Mouse (Mus musculus) midbrain, embryonic 12.5 days (tissue): ENCODE results near the gene Lhpp. TPM values are rescaled to one million over a fixed set of nuclear protein-coding genes. Genes with fewer than 3 reads are reported as not detected.
"Not testable (repeated sequence)": the region's sequence is repeated elsewhere in the genome, so short reads cannot be mapped to it uniquely, and the experiment has no call there.

Experiments
- ATAC-seq: fragments of 200-750 bp; cut with Nextera tagmentation; 2 replicates; pipeline ENCODE4 v1.8.0; 2017; ENCODE audit warnings: low read depth, moderate TSS enrichment, moderate library complexity; ENCODE audit not compliant: low FRiP score
- H3K27ac ChIP-seq: fragments of 300-500 bp; sonication (generic); replicated peaks from 2 replicates; pipeline ENCODE4 v1.5.1; 2016; ENCODE audit warnings: mild to moderate bottlenecking
- H3K27me3 ChIP-seq: fragments of 300-500 bp; sonication (generic); 2 replicates; pipeline ENCODE4 v1.6.1; 2016; ENCODE audit warnings: mild to moderate bottlenecking
- H3K36me3 ChIP-seq: fragments of 300-500 bp; sonication (generic); 2 replicates; pipeline ENCODE4 v1.6.1; 2016
- H3K4me1 ChIP-seq: fragments of 300-500 bp; sonication (generic); 2 replicates; pipeline ENCODE4 v1.6.1; 2016
- H3K4me2 ChIP-seq: fragments of 300-500 bp; sonication (generic); replicated peaks from 2 replicates; pipeline ENCODE4 v1.6.1; 2016; ENCODE audit warnings: mild to moderate bottlenecking, moderate library complexity
- H3K4me3 ChIP-seq: fragments of 300-500 bp; sonication (generic); 2 replicates; pipeline ENCODE4 v1.5.1; 2016; ENCODE audit warnings: mild to moderate bottlenecking
- H3K9ac ChIP-seq: fragments of 300-500 bp; sonication (generic); replicated peaks from 2 replicates; pipeline ENCODE4 v1.6.1; 2016; ENCODE audit warnings: mild to moderate bottlenecking, moderate library complexity
- H3K9me3 ChIP-seq: fragments of 300-500 bp; sonication (generic); 2 replicates; pipeline ENCODE4 v1.6.1; 2016; ENCODE audit warnings: mild to moderate bottlenecking
- WGBS: fragments of 180-500 bp; shearing (Covaris S2); methylation state at CpG from one replicate; pipeline ENCODE4 v1.1.7; 2016; 5-methylcytosine and 5-hydroxymethylcytosine counted together
- polyA plus RNA-seq: library from polyadenylated mRNA; unstranded; fragments of >200 nt; fragmentation: Nextera tagmentation; extraction: Ambion mirVana; gene quantifications from 2 replicates; pipeline ENCODE4 v1.2.1, GENCODE M21; 2016

Lhpp gene
- polyA plus RNA-seq, 1 experiment from 2014 or later = 17.5 TPM

- H3K4me3 ChIP-seq = no peak overlapping the region
- 0 out of 2 replicates have a peak overlapping the region, but pooled peaks have one; percentile 15 for H3K27ac ChIP-seq
- H3K27me3 ChIP-seq = 0 out of 2 replicates have a peak, but pooled peaks cover 24% of the 10 kb centered on the region
- H3K4me2 ChIP-seq = no peak overlapping the region
- peaks cover 34% of the 10 kb centered on the region for H3K4me1 ChIP-seq
- no peak for ATAC-seq
- 0 out of 2 replicates have a peak overlapping the region, but pooled peaks have one; percentile 0 for H3K9ac ChIP-seq
- 8% methylated on average over 9 of the region's 9 CpGs for WGBS
- no peaks in the 10 kb centered on the region for H3K36me3 ChIP-seq
- H3K9me3 ChIP-seq = no peaks in the 10 kb centered on the region
Measured at GRCm38 (mm10) chr7:132658058-132658450, 47.6 kb downstream of the Lhpp start.

GRCm38 (mm10) chr7:132658688-132659087 is 48.2 kb downstream of the Lhpp start:
- 83% methylated on average over 5 of the region's 5 CpGs for WGBS
- Histone ChIP-seq H3K9me3 (no peaks in the 10 kb centered on the region), H3K4me3 (no peak overlapping the region), H3K4me1 (peaks cover 34% of the 10 kb centered on the region), H3K9ac (0 out of 2 replicates have a peak overlapping the region, but pooled peaks have one; percentile 0), H3K27me3 (0 out of 2 replicates have a peak, but pooled peaks cover 24% of the 10 kb centered on the region), H3K36me3 (no peaks in the 10 kb centered on the region), H3K27ac (no peak overlapping the region), H3K4me2 (no peak overlapping the region)
- ATAC-seq = no peak

- WGBS = 77% methylated on average over 7 of the region's 7 CpGs
- Histone ChIP-seq H3K4me2 (no peak overlapping the region), H3K36me3 (no peaks in the 10 kb centered on the region), H3K4me1 (peaks cover 39% of the 10 kb centered on the region), H3K27me3 (peaks cover 29% of the 10 kb centered on the region), H3K27ac (no peak overlapping the region), H3K4me3 (no peak overlapping the region), H3K9ac (no peak overlapping the region), H3K9me3 (no peaks in the 10 kb centered on the region)
- ATAC-seq = no peak
Measured at GRCm38 (mm10) chr7:132659633-132660032, 49.2 kb downstream of the Lhpp start.

- Histone ChIP-seq H3K4me1 (peaks cover 42% of the 10 kb centered on the region), H3K27me3 (peaks cover 28% of the 10 kb centered on the region)
- WGBS = 74% methylated on average over 6 of the region's 6 CpGs
- not testable (repeated sequence) for H3K4me2 ChIP-seq, ATAC-seq, H3K36me3 ChIP-seq, H3K9ac ChIP-seq, H3K27ac ChIP-seq, H3K4me3 ChIP-seq, H3K9me3 ChIP-seq
Measured at GRCm38 (mm10) chr7:132662831-132663230, 52.4 kb downstream of the Lhpp start.

GRCm38 (mm10) chr7:132664815-132665214 is 54.4 kb downstream of the Lhpp start:
- Histone ChIP-seq H3K27me3 (peaks cover 28% of the 10 kb centered on the region), H3K4me2 (no peak overlapping the region), H3K4me3 (no peak overlapping the region), H3K36me3 (no peaks in the 10 kb centered on the region), H3K27ac (no peak overlapping the region), H3K9ac (no peak overlapping the region), H3K4me1 (peaks cover 29% of the 10 kb centered on the region), H3K9me3 (no peaks in the 10 kb centered on the region)
- WGBS = 86% methylated on average over 6 of the region's 6 CpGs
- ATAC-seq = no peak

GRCm38 (mm10) chr7:132665664-132666382 is 55.4 kb downstream of the Lhpp start:
- peak; percentile 54 for ATAC-seq
- WGBS = 33% methylated on average over 7 of the region's 8 CpGs
- Histone ChIP-seq H3K4me2 (no peak overlapping the region), H3K4me3 (no peak overlapping the region), H3K4me1 (peaks cover 24% of the 10 kb centered on the region), H3K9me3 (no peaks in the 10 kb centered on the region), H3K9ac (no peak overlapping the region), H3K36me3 (no peaks in the 10 kb centered on the region), H3K27me3 (peaks cover 22% of the 10 kb centered on the region), H3K27ac (0 out of 2 replicates have a peak overlapping the region, but pooled peaks have one; percentile 12)

GRCm38 (mm10) chr7:132666516-132666915 is 56.1 kb downstream of the Lhpp start:
- Histone ChIP-seq H3K4me1 (peaks cover 21% of the 10 kb centered on the region), H3K4me3 (no peak overlapping the region), H3K9ac (no peak overlapping the region), H3K27ac (no peak overlapping the region), H3K9me3 (no peaks in the 10 kb centered on the region), H3K27me3 (peaks cover 18% of the 10 kb centered on the region), H3K4me2 (no peak overlapping the region), H3K36me3 (no peaks in the 10 kb centered on the region)
- ATAC-seq = no peak
- WGBS = 66% methylated on average over 4 of the region's 4 CpGs

- 74% methylated on average over 2 of the region's 2 CpGs for WGBS
- H3K4me1 ChIP-seq = peaks cover 21% of the 10 kb centered on the region
- H3K27me3 ChIP-seq = peaks cover 15% of the 10 kb centered on the region
- no peak overlapping the region for H3K4me2 ChIP-seq
- H3K36me3 ChIP-seq = no peaks in the 10 kb centered on the region
- no peak overlapping the region for H3K27ac ChIP-seq
- H3K9me3 ChIP-seq = no peaks in the 10 kb centered on the region
- H3K4me3 ChIP-seq = no peak overlapping the region
- H3K9ac ChIP-seq = no peak overlapping the region
- no peak for ATAC-seq
Measured at GRCm38 (mm10) chr7:132668604-132669003, 58.2 kb downstream of the Lhpp start.

- Histone ChIP-seq H3K27ac (no peak overlapping the region), H3K9me3 (no peaks in the 10 kb centered on the region), H3K36me3 (no peaks in the 10 kb centered on the region), H3K4me2 (no peak overlapping the region), H3K4me3 (no peak overlapping the region), H3K9ac (no peak overlapping the region), H3K27me3 (peaks cover 8% of the 10 kb centered on the region; the same call in 1 of the 2 replicates), H3K4me1 (peaks cover 15% of the 10 kb centered on the region)
- ATAC-seq = no peak
- 90% methylated on average over 20 of the region's 20 CpGs for WGBS
Measured at GRCm38 (mm10) chr7:132669999-132670862, 59.8 kb downstream of the Lhpp start.

- Histone ChIP-seq H3K9ac (no peak overlapping the region), H3K27ac (no peak overlapping the region), H3K4me3 (no peak overlapping the region), H3K9me3 (no peaks in the 10 kb centered on the region), H3K4me1 (peaks cover 9% of the 10 kb centered on the region), H3K27me3 (peaks cover 8% of the 10 kb centered on the region; the same call in 1 of the 2 replicates), H3K36me3 (no peaks in the 10 kb centered on the region), H3K4me2 (no peak overlapping the region)
- no peak for ATAC-seq
- WGBS = 99% methylated on average over 3 of the region's 3 CpGs
Measured at GRCm38 (mm10) chr7:132670863-132671165, 60.4 kb downstream of the Lhpp start.

GRCm38 (mm10) chr7:132672481-132672959 is 62.1 kb downstream of the Lhpp start:
- no peak overlapping the region for H3K4me2 ChIP-seq

More at GRCm38 (mm10) chr7:132672481-132672959, 62.1 kb downstream of the Lhpp start:
- H3K27me3 ChIP-seq = peaks cover 4% of the 10 kb centered on the region; the same call in 1 of the 2 replicates
- WGBS = 77% methylated on average over 7 of the region's 7 CpGs
- no peaks in the 10 kb centered on the region for H3K9me3 ChIP-seq
- no peak overlapping the region for H3K4me3 ChIP-seq
- no peak overlapping the region for H3K27ac ChIP-seq
- no peaks in the 10 kb centered on the region for H3K36me3 ChIP-seq
- no peak overlapping the region for H3K9ac ChIP-seq
- ATAC-seq = no peak
- peaks cover 5% of the 10 kb centered on the region for H3K4me1 ChIP-seq
